Mouse (Mus musculus) E14TG2a.4 (cell line): ENCODE measurements around the gene Ifna6.
"Not testable (repeated sequence)": the region's sequence is repeated elsewhere in the genome, so short reads cannot be mapped to it uniquely, and the experiment has no call there.

ENCODE experiments used
- H3K27me3 ChIP-seq: 2 replicates; pipeline ENCODE4 v1.6.1; 2014; ENCODE audit warnings: low read length, control low read depth; ENCODE audit not compliant: insufficient read depth
- H3K36me3 ChIP-seq: 2 replicates; pipeline ENCODE4 v1.6.1; 2014; ENCODE audit warnings: low read length, control low read depth; ENCODE audit not compliant: insufficient read depth
- H3K4me1 ChIP-seq: replicated peaks from 2 replicates; pipeline ENCODE4 v1.6.1; 2014; ENCODE audit warnings: low read depth, low read length, control low read depth
- H3K4me3 ChIP-seq: replicated peaks from 2 replicates; pipeline ENCODE4 v1.5.1; 2014; ENCODE audit warnings: mild to moderate bottlenecking, low read length
- H3K9me3 ChIP-seq: 2 replicates; pipeline ENCODE4 v1.6.1; 2014; ENCODE audit warnings: low read length, control low read depth

Ifna6 gene

DNA sequence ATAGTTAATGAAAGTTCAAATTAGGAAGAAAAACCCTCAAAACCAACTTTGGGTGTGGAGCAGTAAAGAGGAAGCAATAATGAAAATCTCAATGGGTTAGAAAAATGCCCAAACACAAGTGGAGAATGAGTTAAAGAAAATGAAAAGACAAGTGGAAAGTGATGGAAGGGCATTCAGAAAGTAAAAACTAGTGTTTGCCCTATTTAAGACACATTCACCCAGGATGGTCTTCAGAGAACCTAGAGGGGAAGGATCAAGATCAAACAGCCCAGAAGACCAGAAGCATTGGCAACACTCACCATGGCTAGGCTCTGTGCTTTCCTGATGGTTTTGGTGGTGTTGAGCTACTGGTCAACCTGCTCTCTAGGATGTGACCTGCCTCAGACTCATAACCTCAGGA is at the start of gene Ifna6:
TSS of gene Ifna6 (plus strand) at position 301 of the 400 bp plus-strand sequence.
- H3K4me3 ChIP-seq, H3K9me3 ChIP-seq, H3K4me1 ChIP-seq, H3K36me3 ChIP-seq, H3K27me3 ChIP-seq: not testable (repeated sequence)

DNA sequence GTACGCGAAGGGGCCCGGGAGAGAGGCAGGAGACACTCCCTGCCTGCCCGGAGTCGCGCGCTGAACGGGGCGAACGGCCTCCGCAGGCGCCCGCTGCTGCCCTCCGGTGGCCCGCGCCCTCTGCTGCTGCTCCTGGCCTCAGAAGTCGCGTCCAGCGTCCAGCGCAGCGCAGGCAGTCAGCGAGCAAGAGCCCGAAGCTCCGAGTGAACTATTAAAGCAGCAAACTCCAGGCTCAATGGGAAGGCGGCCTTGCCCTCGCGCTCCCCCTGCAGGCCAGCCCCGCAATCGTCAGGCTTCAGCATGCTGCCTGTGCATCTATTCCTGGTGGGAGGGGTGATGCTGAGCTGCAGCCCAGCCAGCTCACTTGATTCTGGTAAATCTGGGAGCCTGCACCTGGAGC is 47.7 kb upstream of the Ifna6 start, which contains the start of gene Gm13272:
TSS of gene Gm13272 (plus strand) at position 301 of the 400 bp plus-strand sequence.
- not testable (repeated sequence) for H3K36me3 ChIP-seq, H3K4me1 ChIP-seq, H3K9me3 ChIP-seq, H3K27me3 ChIP-seq, H3K4me3 ChIP-seq

DNA sequence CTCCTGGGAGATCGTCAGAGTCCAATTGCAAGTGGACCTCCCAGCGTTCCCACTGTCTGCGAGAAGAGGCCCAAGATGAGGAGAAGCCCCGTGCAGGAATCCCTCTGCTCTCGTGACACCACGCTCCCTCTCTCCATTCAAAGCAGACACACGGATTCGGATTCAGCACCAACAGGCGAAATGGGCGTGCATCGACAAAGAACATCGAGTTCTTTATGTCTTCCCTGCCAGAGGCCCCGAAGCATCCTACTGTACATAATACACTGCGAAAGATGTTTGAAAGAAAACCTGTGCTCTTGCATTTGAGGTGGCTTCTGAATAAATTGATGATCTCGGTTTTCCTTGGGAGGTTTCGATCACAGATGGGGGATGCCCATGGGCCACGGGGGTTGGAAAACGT is 46.9 kb upstream of the Ifna6 start:
- not testable (repeated sequence) for H3K27me3 ChIP-seq, H3K36me3 ChIP-seq, H3K9me3 ChIP-seq, H3K4me1 ChIP-seq, H3K4me3 ChIP-seq

DNA sequence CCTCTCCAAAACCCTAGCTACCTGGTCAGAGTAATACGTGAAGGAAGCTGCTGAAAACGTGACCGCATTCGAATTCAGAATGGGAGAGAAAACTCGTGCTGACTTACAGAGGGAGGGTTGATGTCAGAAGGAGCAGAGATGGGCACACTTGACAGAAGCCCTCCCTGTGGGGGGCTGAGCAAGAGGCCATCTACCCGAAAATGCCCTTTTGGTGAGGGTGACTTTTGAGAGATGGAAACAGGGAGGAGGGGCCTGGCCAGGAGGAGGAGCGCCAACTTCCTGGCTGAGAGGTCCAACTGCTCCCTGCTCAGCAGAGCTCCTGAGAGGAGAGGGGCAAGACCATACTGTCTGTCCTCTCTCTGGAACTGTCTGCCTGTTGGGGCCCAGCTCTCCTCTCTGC is 45.4 kb upstream of the Ifna6 start, which contains the start of gene Ifnz:
TSS of gene Ifnz (plus strand) at position 301 of the 400 bp plus-strand sequence.
- not testable (repeated sequence) for H3K27me3 ChIP-seq, H3K4me3 ChIP-seq, H3K36me3 ChIP-seq, H3K4me1 ChIP-seq, H3K9me3 ChIP-seq

DNA sequence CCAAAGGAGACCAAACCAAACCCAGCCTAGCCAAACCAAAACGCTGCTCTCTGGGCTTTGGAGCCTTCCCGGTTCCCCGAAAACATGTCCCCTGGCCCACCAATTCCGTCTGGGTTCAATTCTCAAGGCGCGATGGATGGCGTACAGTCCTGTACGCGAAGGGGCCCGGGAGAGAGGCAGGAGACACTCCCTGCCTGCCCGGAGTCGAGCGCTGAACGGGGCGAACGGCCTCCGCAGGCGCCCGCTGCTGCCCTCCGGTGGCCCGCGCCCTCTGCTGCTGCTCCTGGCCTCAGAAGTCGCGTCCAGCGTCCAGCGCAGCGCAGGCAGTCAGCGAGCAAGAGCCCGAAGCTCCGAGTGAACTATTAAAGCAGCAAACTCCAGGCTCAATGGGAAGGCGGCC is 44.9 kb upstream of the Ifna6 start:
- H3K4me1 ChIP-seq, H3K27me3 ChIP-seq, H3K9me3 ChIP-seq, H3K36me3 ChIP-seq, H3K4me3 ChIP-seq: not testable (repeated sequence)

DNA sequence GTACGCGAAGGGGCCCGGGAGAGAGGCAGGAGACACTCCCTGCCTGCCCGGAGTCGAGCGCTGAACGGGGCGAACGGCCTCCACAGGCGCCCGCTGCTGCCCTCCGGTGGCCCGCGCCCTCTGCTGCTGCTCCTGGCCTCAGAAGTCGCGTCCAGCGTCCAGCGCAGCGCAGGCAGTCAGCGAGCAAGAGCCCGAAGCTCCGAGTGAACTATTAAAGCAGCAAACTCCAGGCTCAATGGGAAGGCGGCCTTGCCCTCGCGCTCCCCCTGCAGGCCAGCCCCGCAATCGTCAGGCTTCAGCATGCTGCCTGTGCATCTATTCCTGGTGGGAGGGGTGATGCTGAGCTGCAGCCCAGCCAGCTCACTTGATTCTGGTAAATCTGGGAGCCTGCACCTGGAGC is 41.8 kb upstream of the Ifna6 start, which contains the start of gene Gm13276:
TSS of gene Gm13276 (plus strand) at position 301 of the 400 bp plus-strand sequence.
- not testable (repeated sequence) for H3K4me3 ChIP-seq, H3K9me3 ChIP-seq, H3K36me3 ChIP-seq, H3K27me3 ChIP-seq, H3K4me1 ChIP-seq

DNA sequence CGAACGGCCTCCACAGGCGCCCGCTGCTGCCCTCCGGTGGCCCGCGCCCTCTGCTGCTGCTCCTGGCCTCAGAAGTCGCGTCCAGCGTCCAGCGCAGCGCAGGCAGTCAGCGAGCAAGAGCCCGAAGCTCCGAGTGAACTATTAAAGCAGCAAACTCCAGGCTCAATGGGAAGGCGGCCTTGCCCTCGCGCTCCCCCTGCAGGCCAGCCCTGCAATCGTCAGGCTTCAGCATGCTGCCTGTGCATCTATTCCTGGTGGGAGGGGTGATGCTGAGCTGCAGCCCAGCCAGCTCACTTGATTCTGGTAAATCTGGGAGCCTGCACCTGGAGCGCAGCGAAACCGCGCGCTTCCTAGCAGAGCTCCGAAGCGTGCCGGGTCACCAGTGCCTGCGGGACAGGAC is 38.8 kb upstream of the Ifna6 start, which contains the start of gene Gm13277:
TSS of gene Gm13277 (plus strand) at position 231 of the 400 bp plus-strand sequence.
- H3K4me3 ChIP-seq, H3K4me1 ChIP-seq, H3K27me3 ChIP-seq, H3K9me3 ChIP-seq, H3K36me3 ChIP-seq: not testable (repeated sequence)

DNA sequence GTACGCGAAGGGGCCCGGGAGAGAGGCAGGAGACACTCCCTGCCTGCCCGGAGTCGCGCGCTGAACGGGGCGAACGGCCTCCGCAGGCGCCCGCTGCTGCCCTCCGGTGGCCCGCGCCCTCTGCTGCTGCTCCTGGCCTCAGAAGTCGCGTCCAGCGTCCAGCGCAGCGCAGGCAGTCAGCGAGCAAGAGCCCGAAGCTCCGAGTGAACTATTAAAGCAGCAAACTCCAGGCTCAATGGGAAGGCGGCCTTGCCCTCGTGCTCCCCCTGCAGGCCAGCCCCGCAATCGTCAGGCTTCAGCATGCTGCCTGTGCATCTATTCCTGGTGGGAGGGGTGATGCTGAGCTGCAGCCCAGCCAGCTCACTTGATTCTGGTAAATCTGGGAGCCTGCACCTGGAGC is 36.0 kb upstream of the Ifna6 start, which contains the start of gene Gm13278:
TSS of gene Gm13278 (plus strand) at position 301 of the 400 bp plus-strand sequence.
- H3K4me3 ChIP-seq, H3K4me1 ChIP-seq, H3K27me3 ChIP-seq, H3K9me3 ChIP-seq, H3K36me3 ChIP-seq: not testable (repeated sequence)

DNA sequence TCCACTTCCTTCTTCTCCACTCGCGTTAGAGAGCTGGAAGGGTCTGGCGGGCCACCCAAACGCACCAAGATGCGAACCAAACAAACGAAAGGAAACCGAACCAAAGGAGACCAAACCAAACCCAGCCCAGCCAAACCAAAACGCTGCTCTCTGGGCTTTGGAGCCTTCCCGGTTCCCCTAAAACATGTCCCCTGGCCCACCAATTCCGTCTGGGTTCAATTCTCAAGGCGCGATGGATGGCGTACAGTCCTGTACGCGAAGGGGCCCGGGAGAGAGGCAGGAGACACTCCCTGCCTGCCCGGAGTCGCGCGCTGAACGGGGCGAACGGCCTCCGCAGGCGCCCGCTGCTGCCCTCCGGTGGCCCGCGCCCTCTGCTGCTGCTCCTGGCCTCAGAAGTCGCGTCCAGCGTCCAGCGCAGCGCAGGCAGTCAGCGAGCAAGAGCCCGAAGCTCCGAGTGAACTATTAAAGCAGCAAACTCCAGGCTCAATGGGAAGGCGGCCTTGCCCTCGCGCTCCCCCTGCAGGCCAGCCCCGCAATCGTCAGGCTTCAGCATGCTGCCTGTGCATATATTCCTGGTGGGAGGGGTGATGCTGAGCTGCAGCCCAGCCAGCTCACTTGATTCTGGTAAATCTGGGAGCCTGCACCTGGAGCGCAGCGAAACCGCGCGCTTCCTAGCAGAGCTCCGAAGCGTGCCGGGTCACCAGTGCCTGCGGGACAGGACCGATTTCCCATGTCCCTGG is 33.1 kb upstream of the Ifna6 start, which contains the start of gene Gm13275:
TSS of gene Gm13275 (plus strand) at position 552 of the 740 bp plus-strand sequence.
- H3K27me3 ChIP-seq, H3K4me3 ChIP-seq, H3K36me3 ChIP-seq, H3K9me3 ChIP-seq, H3K4me1 ChIP-seq: not testable (repeated sequence)

DNA sequence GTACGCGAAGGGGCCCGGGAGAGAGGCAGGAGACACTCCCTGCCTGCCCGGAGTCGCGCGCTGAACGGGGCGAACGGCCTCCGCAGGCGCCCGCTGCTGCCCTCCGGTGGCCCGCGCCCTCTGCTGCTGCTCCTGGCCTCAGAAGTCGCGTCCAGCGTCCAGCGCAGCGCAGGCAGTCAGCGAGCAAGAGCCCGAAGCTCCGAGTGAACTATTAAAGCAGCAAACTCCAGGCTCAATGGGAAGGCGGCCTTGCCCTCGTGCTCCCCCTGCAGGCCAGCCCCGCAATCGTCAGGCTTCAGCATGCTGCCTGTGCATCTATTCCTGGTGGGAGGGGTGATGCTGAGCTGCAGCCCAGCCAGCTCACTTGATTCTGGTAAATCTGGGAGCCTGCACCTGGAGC is 30.1 kb upstream of the Ifna6 start, which contains the start of gene Gm13279:
TSS of gene Gm13279 (plus strand) at position 301 of the 400 bp plus-strand sequence.
- H3K9me3 ChIP-seq, H3K4me1 ChIP-seq, H3K36me3 ChIP-seq, H3K4me3 ChIP-seq, H3K27me3 ChIP-seq: not testable (repeated sequence)

DNA sequence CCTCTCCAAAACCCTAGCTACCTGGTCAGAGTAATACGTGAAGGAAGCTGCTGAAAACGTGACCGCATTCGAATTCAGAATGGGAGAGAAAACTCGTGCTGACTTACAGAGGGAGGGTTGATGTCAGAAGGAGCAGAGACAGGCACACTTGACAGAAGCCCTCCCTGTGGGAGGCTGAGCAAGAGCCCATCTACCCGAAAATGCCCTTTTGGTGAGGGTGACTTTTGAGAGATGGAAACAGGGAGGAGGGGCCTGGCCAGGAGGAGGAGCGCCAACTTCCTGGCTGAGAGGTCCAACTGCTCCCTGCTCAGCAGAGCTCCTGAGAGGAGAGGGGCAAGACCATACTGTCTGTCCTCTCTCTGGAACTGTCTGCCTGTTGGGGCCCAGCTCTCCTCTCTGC is 27.9 kb upstream of the Ifna6 start, which contains the start of gene Gm13285:
TSS of gene Gm13285 (plus strand) at position 301 of the 400 bp plus-strand sequence.
- H3K4me1 ChIP-seq, H3K9me3 ChIP-seq, H3K36me3 ChIP-seq, H3K27me3 ChIP-seq, H3K4me3 ChIP-seq: not testable (repeated sequence)

DNA sequence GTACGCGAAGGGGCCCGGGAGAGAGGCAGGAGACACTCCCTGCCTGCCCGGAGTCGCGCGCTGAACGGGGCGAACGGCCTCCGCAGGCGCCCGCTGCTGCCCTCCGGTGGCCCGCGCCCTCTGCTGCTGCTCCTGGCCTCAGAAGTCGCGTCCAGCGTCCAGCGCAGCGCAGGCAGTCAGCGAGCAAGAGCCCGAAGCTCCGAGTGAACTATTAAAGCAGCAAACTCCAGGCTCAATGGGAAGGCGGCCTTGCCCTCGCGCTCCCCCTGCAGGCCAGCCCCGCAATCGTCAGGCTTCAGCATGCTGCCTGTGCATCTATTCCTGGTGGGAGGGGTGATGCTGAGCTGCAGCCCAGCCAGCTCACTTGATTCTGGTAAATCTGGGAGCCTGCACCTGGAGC is 24.3 kb upstream of the Ifna6 start, which contains the start of gene Gm13287:
TSS of gene Gm13287 (plus strand) at position 301 of the 400 bp plus-strand sequence.
- not testable (repeated sequence) for H3K36me3 ChIP-seq, H3K4me3 ChIP-seq, H3K4me1 ChIP-seq, H3K9me3 ChIP-seq
- H3K27me3 ChIP-seq: peaks cover 16% of the 10 kb centered on the region

DNA sequence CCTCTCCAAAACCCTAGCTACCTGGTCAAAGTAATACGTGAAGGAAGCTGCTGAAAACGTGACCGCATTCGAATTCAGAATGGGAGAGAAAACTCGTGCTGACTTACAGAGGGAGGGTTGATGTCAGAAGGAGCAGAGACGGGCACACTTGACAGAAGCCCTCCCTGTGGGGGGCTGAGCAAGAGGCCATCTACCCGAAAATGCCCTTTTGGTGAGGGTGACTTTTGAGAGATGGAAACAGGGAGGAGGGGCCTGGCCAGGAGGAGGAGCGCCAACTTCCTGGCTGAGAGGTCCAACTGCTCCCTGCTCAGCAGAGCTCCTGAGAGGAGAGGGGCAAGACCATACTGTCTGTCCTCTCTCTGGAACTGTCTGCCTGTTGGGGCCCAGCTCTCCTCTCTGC is 22.0 kb upstream of the Ifna6 start, which contains the start of gene Gm13288:
TSS of gene Gm13288 (plus strand) at position 301 of the 400 bp plus-strand sequence.
- not testable (repeated sequence) for H3K4me3 ChIP-seq, H3K4me1 ChIP-seq, H3K36me3 ChIP-seq

DNA sequence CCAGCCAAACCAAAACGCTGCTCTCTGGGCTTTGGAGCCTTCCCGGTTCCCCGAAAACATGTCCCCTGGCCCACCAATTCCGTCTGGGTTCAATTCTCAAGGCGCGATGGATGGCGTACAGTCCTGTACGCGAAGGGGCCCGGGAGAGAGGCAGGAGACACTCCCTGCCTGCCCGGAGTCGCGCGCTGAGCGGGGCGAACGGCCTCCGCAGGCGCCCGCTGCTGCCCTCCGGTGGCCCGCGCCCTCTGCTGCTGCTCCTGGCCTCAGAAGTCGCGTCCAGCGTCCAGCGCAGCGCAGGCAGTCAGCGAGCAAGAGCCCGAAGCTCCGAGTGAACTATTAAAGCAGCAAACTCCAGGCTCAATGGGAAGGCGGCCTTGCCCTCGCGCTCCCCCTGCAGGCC is 21.5 kb upstream of the Ifna6 start:
- H3K27me3 ChIP-seq: peaks cover 24% of the 10 kb centered on the region
- H3K36me3 ChIP-seq, H3K9me3 ChIP-seq, H3K4me1 ChIP-seq, H3K4me3 ChIP-seq: not testable (repeated sequence)

More for the DNA sequence above, 22.0 kb upstream of the Ifna6 start, which contains the start of gene Gm13288:
- H3K27me3 ChIP-seq: peaks cover 19% of the 10 kb centered on the region
- not testable (repeated sequence) for H3K9me3 ChIP-seq
